9 mouse cellular contexts compared by ENCODE assay signal in the genomic region with DNA sequence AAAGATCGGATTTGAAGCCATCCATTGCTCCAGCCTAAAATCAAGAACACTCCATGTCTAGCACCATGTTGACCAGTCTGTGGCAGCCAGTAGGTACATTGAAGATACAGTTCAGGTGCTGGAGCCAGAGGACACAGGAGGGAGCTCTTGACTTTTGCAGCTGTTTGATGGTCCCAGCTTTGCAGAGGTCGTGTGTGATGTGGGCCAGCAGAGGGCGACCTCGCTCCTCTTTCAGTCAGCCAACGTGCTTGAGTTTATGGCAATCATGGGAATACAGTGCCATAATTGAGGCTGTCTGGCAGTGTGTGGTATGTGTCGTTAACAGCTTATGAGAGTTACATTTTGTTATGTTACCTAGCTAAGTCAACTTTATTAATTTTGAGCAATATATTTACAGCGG. TPM values are rescaled to one million over a fixed set of nuclear protein-coding genes. Genes with fewer than 3 reads are reported as not detected.
A peak's percentile ranks its signal among the peaks of the same experiment; 100 is the strongest.
DNase-seq lines count a peak whose midpoint lies in the region; ATAC-seq and TF ChIP-seq lines count a peak whose summit lies in the region.
"Had no signal": no experiment of that assay in that cellular context is flagged by ENCODE, and none has a peak within 500 bp of the region (broad histone marks: within the 10 kb centered on the region; RNA-seq: fewer than 3 reads in every experiment).

No protein-coding gene starts in this region.

- H3K4me1 ChIP-seq in ES-E14 (ENCODE audit: control insufficient read depth in 2 of 2, insufficient read depth in 2 of 2, low read length in 2 of 2, poor library complexity in 1 of 2) = no peaks in the 10 kb centered on the region
- peaks cover 18% of the 10 kb centered on the region for H3K4me1 ChIP-seq in forebrain, embryonic 13.5 days
- H3K4me1 ChIP-seq in lung, embryonic 15.5 days = no peaks in the 10 kb centered on the region

- in situ Hi-C loops in ES-E14 (cut with MboI; ENCODE audit: low sequenced_read_pairs in 2 of 2, unreplicated experiment in 2 of 2) = loop anchor here (5.0 to 25.0 kb wide), 2 partner anchors 193 to 198 kb away; no protein-coding TSS in a partner anchor

- H3K9me3 ChIP-seq in ES-E14 (ENCODE audit: control insufficient read depth, insufficient read depth, low read depth, low read length) = no peaks in the 10 kb centered on the region
- H3K9me3 ChIP-seq in forebrain, embryonic 13.5 days (replicated peaks) = no peaks in the 10 kb centered on the region
- H3K9me3 ChIP-seq in lung, embryonic 15.5 days = no peaks in the 10 kb centered on the region
- H3K9me3 ChIP-seq: megakaryocyte, embryonic 14.5 days had no signal

- ATAC-seq in forebrain, embryonic 13.5 days = peak; percentile 73; the same call in 1 of the 2 replicates
- ATAC-seq in lung, embryonic 15.5 days (ENCODE audit: borderline replicate concordance, extremely low read depth, low FRiP score, low TSS enrichment) = 0 out of 2 replicates have a peak, but pooled peaks have one; percentile 14

- WGBS in forebrain, embryonic 13.5 days = 17% methylated on average over 7 of the region's 7 CpGs
- WGBS in lung, embryonic 15.5 days = 16% methylated on average over 7 of the region's 7 CpGs

- no peak overlapping the region for H3K9ac ChIP-seq in ES-E14 (ENCODE audit: insufficient read depth, low read depth, low read length, poor library complexity, severe bottlenecking)
- no peak overlapping the region for H3K9ac ChIP-seq in forebrain, embryonic 13.5 days
- H3K9ac ChIP-seq in lung, embryonic 15.5 days = no peak overlapping the region

- no peak overlapping the region for H3K4me2 ChIP-seq in forebrain, embryonic 13.5 days
- H3K4me2 ChIP-seq in lung, embryonic 15.5 days = no peak overlapping the region

- H3K27ac ChIP-seq in ES-E14 (ENCODE audit: insufficient read depth, low read depth, low read length, poor library complexity, severe bottlenecking) = no peak overlapping the region
- H3K27ac ChIP-seq in forebrain, embryonic 13.5 days = no peak overlapping the region
- H3K27ac ChIP-seq in lung, embryonic 15.5 days = no peak overlapping the region

- H3K27me3 ChIP-seq in forebrain, embryonic 13.5 days = 0 out of 2 replicates have a peak, but pooled peaks cover 5% of the 10 kb centered on the region
- H3K27me3 ChIP-seq in lung, embryonic 15.5 days = no peaks in the 10 kb centered on the region
- H3K27me3 ChIP-seq: megakaryocyte, embryonic 14.5 days had no signal

- H3K4me3 ChIP-seq in ES-E14 (ENCODE audit: insufficient read depth in 1 of 2, low read depth in 1 of 2, low read length in 2 of 2, poor library complexity in 1 of 2, severe bottlenecking in 1 of 2) = no peak overlapping the region
- no peak overlapping the region for H3K4me3 ChIP-seq in forebrain, embryonic 13.5 days
- no peak overlapping the region for H3K4me3 ChIP-seq in lung, embryonic 15.5 days
- H3K4me3 ChIP-seq: megakaryocyte, embryonic 14.5 days had no signal

- H3K36me3 ChIP-seq in ES-E14 (ENCODE audit: control insufficient read depth, insufficient read depth, low read length, poor library complexity, severe bottlenecking) = peaks cover 5% of the 10 kb centered on the region; the same call in 1 of the 2 replicates
- peaks cover 24% of the 10 kb centered on the region; the same call in 1 of the 2 replicates for H3K36me3 ChIP-seq in forebrain, embryonic 13.5 days (ENCODE audit: poor library complexity, severe bottlenecking)
- peaks cover 15% of the 10 kb centered on the region for H3K36me3 ChIP-seq in lung, embryonic 15.5 days

- peak; percentile 57 for DNase-seq in ES-E14 (ENCODE audit: low read depth, low spot score)
- peak; percentile 62 for DNase-seq in c-Kit-positive CD71-positive TER-119-positive erythroid progenitor cells, embryonic 14.5 days (ENCODE audit: low spot score)
- DNase-seq in heart, postnatal 4 days = peak; percentile 84
- DNase-seq in layer of hippocampus, adult 8-10 months (ENCODE audit: low spot score in 2 of 2) = peak; percentile 71 to 88
- DNase-seq in ovary, postnatal 14 days (ENCODE audit: low spot score) = peak; percentile 69
- DNase-seq in thymus, postnatal 25 days = peak; percentile 81

TF ChIP-seq in ES-E14, 5 proteins besides CTCF, POLR2A, EP300 and RAD21:
- TF ChIP-seq ZC3H11A (IDR thresholded peaks at IDR 0.05; ENCODE audit: borderline replicate concordance, low read depth, low read length) (peak; percentile 94), CHD2 (IDR thresholded peaks at IDR 0.05; ENCODE audit: low read depth, low read length) (no peak), HCFC1 (IDR thresholded peaks at IDR 0.05; ENCODE audit: borderline replicate concordance, insufficient read depth, low read length) (no peak)

RNA-seq across cellular contexts. Expression of gene Uvssa, which starts 15.5 kb away (rescaled TPM):
- total RNA-seq in ES-E14 (2012; rRNA removed) = 4.7 TPM in 2 replicates
- 8.0 and 8.2 TPM in 2 replicates for polyA plus RNA-seq in forebrain, embryonic 13.5 days (2015; fragmentation: Nextera tagmentation; extraction: Ambion mirVana)
- total RNA-seq in heart, postnatal 4 days (2021) = 1 to 10 TPM; 6.3 to 6.7 TPM
- total RNA-seq in layer of hippocampus, adult 8-10 months (2022) = 1 to 10 TPM; 7.0 to 9.7 (median 8.3) TPM
- 7.4 and 8.5 TPM in 2 replicates for polyA plus RNA-seq in lung, embryonic 15.5 days (2015; fragmentation: Nextera tagmentation; extraction: Ambion mirVana)

RNA-seq across cellular contexts. Expression of gene Nkx1-1, which starts 40.0 kb away (rescaled TPM):
- total RNA-seq in ES-E14 (2012; rRNA removed) = 0.21 and 0.22 TPM in 2 replicates
- polyA plus RNA-seq in forebrain, embryonic 13.5 days (2015; fragmentation: Nextera tagmentation; extraction: Ambion mirVana) = not detected in 2 replicates
- not detected for total RNA-seq in heart, postnatal 4 days (2021)
- total RNA-seq in layer of hippocampus, adult 8-10 months (2022) = not detected
- not detected in 2 replicates for polyA plus RNA-seq in lung, embryonic 15.5 days (2015; fragmentation: Nextera tagmentation; extraction: Ambion mirVana)

RNA-seq across cellular contexts. Expression of gene Maea, which starts 58.5 kb away (rescaled TPM):
- total RNA-seq in ES-E14 (2012; rRNA removed) = 79.2 and 90.2 TPM in 2 replicates
- 107 and 122 TPM in 2 replicates for polyA plus RNA-seq in forebrain, embryonic 13.5 days (2015; fragmentation: Nextera tagmentation; extraction: Ambion mirVana)
- total RNA-seq in heart, postnatal 4 days (2021) = 100 to 1,000 TPM; 148 to 159 TPM
- 100 to 1,000 TPM in 2 of 4 experiments, 10 to 100 TPM in 2; 95.1 to 105 (median 98.5) TPM for total RNA-seq in layer of hippocampus, adult 8-10 months (2022)
- polyA plus RNA-seq in lung, embryonic 15.5 days (2015; fragmentation: Nextera tagmentation; extraction: Ambion mirVana) = 124 and 130 TPM in 2 replicates
